Mouse (Mus musculus): ENCODE measurements around the gene Olfr1079. TPM values are rescaled to one million over a fixed set of nuclear protein-coding genes. Genes with fewer than 3 reads are reported as not detected.
A peak's percentile ranks its signal among the peaks of the same experiment; 100 is the strongest.
"Not testable (repeated sequence)": the region's sequence is repeated elsewhere in the genome, so short reads cannot be mapped to it uniquely, and the experiment has no call there.

Gene Olfr1079
- total RNA-seq (2021) = not detected

DNA sequence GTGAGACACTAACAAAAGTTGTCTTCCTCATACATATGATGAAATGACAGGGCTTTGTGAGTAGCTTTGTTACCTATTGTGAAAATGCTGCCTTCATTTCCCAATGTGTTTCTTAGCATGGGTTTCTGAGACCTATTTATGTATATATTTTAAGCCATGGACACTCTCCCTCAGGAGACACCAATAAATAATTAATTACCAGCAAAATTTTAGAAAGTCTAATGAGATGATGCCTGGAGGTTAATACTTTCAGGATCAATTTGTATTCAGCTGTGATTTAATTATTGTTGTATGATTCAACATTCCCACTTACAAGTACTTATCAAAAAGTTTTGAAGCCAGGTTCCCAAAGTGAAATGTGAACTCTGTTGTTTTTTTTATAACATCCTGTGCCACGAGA is at the start of gene Olfr1079:
Gene Olfr1079, minus strand, starts transcription at position 101 of the 400 bp plus-strand sequence.
- DNase-seq (ENCODE audit: extremely low spot score in 1 of 2, low spot score in 2 of 2) = no peak
- intact Hi-C loops (cut with DNase I) = no loop called here

DNA sequence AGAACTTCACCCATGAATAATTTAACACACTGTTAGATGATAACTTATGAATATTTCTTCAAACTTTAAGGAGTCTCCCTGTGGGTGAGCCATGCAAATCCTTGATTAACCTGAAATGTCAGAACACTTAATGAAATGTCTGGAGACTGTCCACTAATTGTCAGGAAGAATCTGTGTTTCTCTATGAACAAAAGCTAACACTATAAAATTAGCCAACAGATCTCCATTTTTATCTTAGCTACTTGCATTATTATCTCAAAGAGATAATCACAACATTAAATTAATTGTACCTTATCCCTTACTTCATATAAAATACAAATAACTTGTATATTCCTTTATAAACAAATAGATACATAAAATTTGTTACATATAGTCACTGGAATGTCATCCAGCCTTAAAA is 15.9 kb upstream of the Olfr1079 start, which contains the start of gene Olfr1080:
Gene Olfr1080, minus strand, starts transcription at position 101 of the 400 bp plus-strand sequence.
- DNase-seq (ENCODE audit: extremely low spot score in 1 of 2, low spot score in 2 of 2); intact Hi-C loops (cut with DNase I): not testable (repeated sequence)

DNA sequence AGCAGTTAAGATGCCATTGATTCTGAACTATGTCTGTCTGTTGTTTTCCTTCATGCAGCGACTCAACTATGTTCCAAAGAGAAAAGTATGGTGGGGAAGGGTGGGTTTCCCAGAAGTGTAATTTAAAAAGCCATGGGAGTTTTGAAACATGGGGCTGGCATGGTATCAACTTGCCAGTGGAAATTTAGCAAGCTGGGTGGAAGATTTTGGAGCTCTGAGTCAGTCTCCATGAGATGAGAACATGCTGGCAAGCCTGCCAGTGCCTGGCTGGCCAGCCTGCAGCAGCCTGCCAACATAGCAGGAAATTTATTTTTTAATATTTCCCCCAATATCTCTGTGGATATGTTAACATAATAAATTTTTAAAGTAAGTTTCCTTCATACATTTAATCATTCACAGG is 11.3 kb downstream of the Olfr1079 start:
- peak in 1 of 2 experiments; percentile 0 for DNase-seq (ENCODE audit: extremely low spot score in 1 of 2, low spot score in 2 of 2)
- intact Hi-C loops (cut with DNase I) = no loop called here

DNA sequence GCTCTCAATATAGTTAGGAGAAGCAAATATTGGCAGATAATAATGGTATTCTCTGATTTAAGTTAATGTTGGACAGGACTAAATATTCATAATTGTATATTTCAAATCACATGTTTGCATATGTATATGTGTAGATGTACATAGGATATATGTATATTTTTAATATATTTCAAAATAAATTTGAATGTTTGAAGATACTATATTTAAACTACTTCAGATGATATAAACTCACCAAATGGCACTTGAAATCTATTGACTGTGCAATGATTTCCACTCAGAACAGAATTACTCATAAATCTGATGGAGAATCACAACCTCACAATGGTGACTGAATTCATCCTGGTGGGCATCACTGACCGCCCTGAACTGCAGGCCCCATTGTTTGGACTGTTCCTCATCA is 34.1 kb downstream of the Olfr1079 start, which contains the start of gene Olfr1076:
Gene Olfr1076, plus strand, starts transcription at position 301 of the 400 bp plus-strand sequence.
- intact Hi-C loops (cut with DNase I) = no loop called here
- DNase-seq (ENCODE audit: extremely low spot score in 1 of 2, low spot score in 2 of 2) = no peak

DNA sequence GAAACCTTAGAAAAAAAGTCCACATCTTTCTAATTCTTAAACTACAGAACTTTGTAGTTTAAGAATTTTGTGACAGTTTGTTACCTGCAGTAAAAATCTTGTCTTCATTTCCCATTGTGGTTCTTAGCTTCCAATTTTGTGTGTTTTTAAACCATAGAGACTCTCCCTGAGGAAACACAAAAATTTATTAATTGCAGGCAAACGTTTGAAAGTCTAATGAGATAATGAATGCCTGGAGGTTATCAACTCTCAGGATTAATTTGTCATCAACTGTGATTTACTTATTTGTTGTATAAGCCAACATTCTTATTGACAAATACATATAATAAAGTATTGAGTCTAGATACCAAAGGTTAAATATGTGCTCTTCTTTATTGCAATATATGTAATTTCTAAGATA is 55.0 kb downstream of the Olfr1079 start, which contains the start of gene Olfr228:
Gene Olfr228, minus strand, starts transcription at position 101 of the 400 bp plus-strand sequence.
- intact Hi-C loops (cut with DNase I) = no loop called here
- DNase-seq (ENCODE audit: extremely low spot score in 1 of 2, low spot score in 2 of 2) = no peak

Other genes with a start within 250 kb of the Olfr1079 start
- gene Olfr1053, start 227.2 kb downstream of the Olfr1079 start, total RNA-seq (2021) = not detected
- not detected for gene Olfr1054, start 207.0 kb downstream of the Olfr1079 start, total RNA-seq (2021)
- gene Olfr1055, start 192.2 kb downstream of the Olfr1079 start, total RNA-seq (2021) = not detected
- not detected for gene Olfr1056, start 180.0 kb downstream of the Olfr1079 start, total RNA-seq (2021)
- gene Olfr1057, start 164.1 kb downstream of the Olfr1079 start, total RNA-seq (2021) = not detected
- not detected for gene Olfr1058, start 153.9 kb downstream of the Olfr1079 start, total RNA-seq (2021)
- not detected for gene Olfr1061, start 128.4 kb downstream of the Olfr1079 start, total RNA-seq (2021)
- gene Olfr1062, start 115.7 kb downstream of the Olfr1079 start, total RNA-seq (2021) = not detected
- not detected for gene Olfr1065, start 91.9 kb downstream of the Olfr1079 start, total RNA-seq (2021)
- gene Olfr1066, start 86.2 kb downstream of the Olfr1079 start, total RNA-seq (2021) = not detected
- gene Olfr228, start 55.1 kb downstream of the Olfr1079 start, total RNA-seq (2021) = not detected
- gene Olfr1076, start 34.0 kb downstream of the Olfr1079 start, total RNA-seq (2021) = not detected
- gene Olfr1080, start 15.8 kb upstream of the Olfr1079 start, total RNA-seq (2021) = not detected
- gene Olfr1082, start 56.5 kb upstream of the Olfr1079 start, total RNA-seq (2021) = not detected
- not detected for gene Olfr1084, start 97.2 kb upstream of the Olfr1079 start, total RNA-seq (2021)
- not detected for gene Olfr1085, start 119.5 kb upstream of the Olfr1079 start, total RNA-seq (2021)
- gene Olfr1086, start 137.6 kb upstream of the Olfr1079 start, total RNA-seq (2021) = not detected
- gene Olfr1087, start 155.9 kb upstream of the Olfr1079 start, total RNA-seq (2021) = not detected
- gene Olfr1089, start 191.2 kb upstream of the Olfr1079 start, total RNA-seq (2021) = not detected
- gene Olfr1090, start 216.5 kb upstream of the Olfr1079 start, total RNA-seq (2021) = not detected
- not detected for gene Olfr1093, start 240.0 kb upstream of the Olfr1079 start, total RNA-seq (2021)

Measured in left cerebral cortex, postnatal 10 days (tissue).